Mouse (Mus musculus) heart, embryonic 13.5 days (tissue): Measurements from ENCODE around the gene Peli3. TPM values are rescaled to one million over a fixed set of nuclear protein-coding genes. Genes with fewer than 3 reads are reported as not detected.

Experiments used
- ATAC-seq: fragments of 200-750 bp; cut with Nextera tagmentation; 2 replicates; pipeline ENCODE4 v1.8.0; 2017; ENCODE audit warnings: moderate TSS enrichment; ENCODE audit not compliant: insufficient number of reproducible peaks, low FRiP score, low TSS enrichment; ENCODE audit errors: extremely low read depth
- H3K27ac ChIP-seq: fragments of 300-500 bp; sonication (generic); replicated peaks from 2 replicates; pipeline ENCODE4 v1.5.1; 2015; ENCODE audit warnings: moderate library complexity, mild to moderate bottlenecking, inconsistent platforms
- H3K27me3 ChIP-seq: fragments of 300-500 bp; sonication (generic); replicated peaks from 2 replicates; pipeline ENCODE4 v1.6.1; 2015; ENCODE audit warnings: mild to moderate bottlenecking, inconsistent platforms
- H3K36me3 ChIP-seq: fragments of 300-500 bp; sonication (generic); 2 replicates; pipeline ENCODE4 v1.6.1; 2015; ENCODE audit warnings: mild to moderate bottlenecking, inconsistent platforms
- H3K4me1 ChIP-seq: fragments of 300-500 bp; sonication (generic); 2 replicates; pipeline ENCODE4 v1.6.1; 2015; ENCODE audit warnings: inconsistent platforms
- H3K4me2 ChIP-seq: fragments of 300-500 bp; sonication (generic); 2 replicates; pipeline ENCODE4 v1.6.1; 2015; ENCODE audit warnings: inconsistent platforms, mild to moderate bottlenecking, moderate library complexity
- H3K4me3 ChIP-seq: fragments of 300-500 bp; sonication (generic); 2 replicates; pipeline ENCODE4 v1.5.1; 2015; ENCODE audit warnings: moderate library complexity, mild to moderate bottlenecking, inconsistent platforms
- H3K9ac ChIP-seq: fragments of 300-500 bp; sonication (generic); 2 replicates; pipeline ENCODE4 v1.6.1; 2015; ENCODE audit warnings: inconsistent platforms, mild to moderate bottlenecking, moderate library complexity
- H3K9me3 ChIP-seq: fragments of 300-500 bp; sonication (generic); 2 replicates; pipeline ENCODE4 v1.6.1; 2016; ENCODE audit warnings: inconsistent platforms
- WGBS: fragments of 180-500 bp; shearing (Covaris S2); methylation state at CpG from one replicate; pipeline ENCODE4 v1.1.7; 2015; ENCODE audit warnings: mixed read lengths; 5-methylcytosine and 5-hydroxymethylcytosine counted together
- polyA plus RNA-seq: library from polyadenylated mRNA; unstranded; fragments of >200 nt; fragmentation: Nextera tagmentation; extraction: Ambion mirVana; gene quantifications from 2 replicates; pipeline ENCODE4 v1.2.1, GENCODE M21; 2015

Peli3 gene
- polyA plus RNA-seq, 1 experiment from 2014 or later, result 1.0 TPM

GRCm38 (mm10) chr19:4905979-4906794 is 36.7 kb downstream of the Peli3 start, which contains the start of gene Bbs1:
Gene Bbs1 (minus strand): TSS chr19:4906628.
- WGBS, result 10% methylated on average over 31 of the region's 31 CpGs
- peak within 1 kb of the TSS; percentile 78 for H3K4me3 ChIP-seq
- no peak within 1 kb of the TSS for H3K27ac ChIP-seq
- H3K27me3 ChIP-seq, result no peaks in the 10 kb centered on the region
- H3K4me2 ChIP-seq, result peak within 1 kb of the TSS; percentile 81
- peaks cover 6% of the 10 kb centered on the region for H3K4me1 ChIP-seq
- H3K9me3 ChIP-seq, result no peaks in the 10 kb centered on the region
- H3K9ac ChIP-seq, result peak within 1 kb of the TSS; percentile 80
- peaks cover 47% of the 10 kb centered on the region for H3K36me3 ChIP-seq
- ATAC-seq, result no peak

GRCm38 (mm10) chr19:4899888-4900287 is 43.0 kb downstream of the Peli3 start:
- H3K36me3 ChIP-seq, result peaks cover 6% of the 10 kb centered on the region; the same call in 1 of the 2 replicates
- no peaks in the 10 kb centered on the region for H3K4me1 ChIP-seq
- H3K27ac ChIP-seq, result no peak overlapping the region
- no peak overlapping the region for H3K9ac ChIP-seq
- H3K4me3 ChIP-seq, result no peak overlapping the region
- no peak for ATAC-seq
- peaks cover 7% of the 10 kb centered on the region; the same call in 1 of the 2 replicates for H3K27me3 ChIP-seq
- H3K4me2 ChIP-seq, result no peak overlapping the region
- H3K9me3 ChIP-seq, result no peaks in the 10 kb centered on the region
- WGBS, result 65% methylated on average over 3 of the region's 3 CpGs

GRCm38 (mm10) chr19:4898972-4899371 is 44.0 kb downstream of the Peli3 start:
- no peak for ATAC-seq
- no peak overlapping the region for H3K4me2 ChIP-seq
- H3K36me3 ChIP-seq, result peaks cover 6% of the 10 kb centered on the region; the same call in 1 of the 2 replicates
- no peak overlapping the region for H3K9ac ChIP-seq
- WGBS, result 53% methylated on average over 9 of the region's 9 CpGs
- H3K4me1 ChIP-seq, result no peaks in the 10 kb centered on the region
- no peak overlapping the region for H3K4me3 ChIP-seq
- H3K9me3 ChIP-seq, result no peaks in the 10 kb centered on the region
- no peak overlapping the region for H3K27ac ChIP-seq
- H3K27me3 ChIP-seq, result peaks cover 7% of the 10 kb centered on the region; the same call in 1 of the 2 replicates

GRCm38 (mm10) chr19:4896780-4897520 is 46.0 kb downstream of the Peli3 start:
- H3K27ac ChIP-seq, result no peak overlapping the region
- 50% methylated on average over 21 of the region's 21 CpGs for WGBS
- H3K4me2 ChIP-seq, result peak overlapping the region; percentile 38
- H3K4me3 ChIP-seq, result no peak overlapping the region
- no peak for ATAC-seq
- no peaks in the 10 kb centered on the region for H3K36me3 ChIP-seq
- H3K9ac ChIP-seq, result 0 out of 2 replicates have a peak overlapping the region, but pooled peaks have one; percentile 50
- H3K4me1 ChIP-seq, result no peaks in the 10 kb centered on the region
- no peaks in the 10 kb centered on the region for H3K9me3 ChIP-seq
- H3K27me3 ChIP-seq, result peaks cover 16% of the 10 kb centered on the region; the same call in 1 of the 2 replicates

- no peak for ATAC-seq
- no peak overlapping the region for H3K9ac ChIP-seq
- no peaks in the 10 kb centered on the region; the same call in 1 of the 2 replicates for H3K4me1 ChIP-seq
- no peaks in the 10 kb centered on the region for H3K9me3 ChIP-seq
- H3K27me3 ChIP-seq, result peaks cover 37% of the 10 kb centered on the region
- WGBS, result 64% methylated on average over 3 of the region's 3 CpGs
- H3K4me3 ChIP-seq, result no peak overlapping the region
- H3K27ac ChIP-seq, result no peak overlapping the region
- H3K4me2 ChIP-seq, result no peak overlapping the region
- H3K36me3 ChIP-seq, result no peaks in the 10 kb centered on the region
These were observed 51.1 kb downstream of the Peli3 start for GRCm38 (mm10) chr19:4891798-4892197.

- H3K27ac ChIP-seq, result no peak overlapping the region
- H3K4me1 ChIP-seq, result no peaks in the 10 kb centered on the region; the same call in 1 of the 2 replicates
- WGBS, result 53% methylated on average over 10 of the region's 10 CpGs
- H3K27me3 ChIP-seq, result peaks cover 30% of the 10 kb centered on the region
- H3K9ac ChIP-seq, result no peak overlapping the region
- H3K4me3 ChIP-seq, result no peak overlapping the region
- no peak overlapping the region for H3K4me2 ChIP-seq
- no peak for ATAC-seq
- no peaks in the 10 kb centered on the region for H3K36me3 ChIP-seq
- no peaks in the 10 kb centered on the region for H3K9me3 ChIP-seq
These were observed 53.1 kb downstream of the Peli3 start for GRCm38 (mm10) chr19:4889791-4890190.

GRCm38 (mm10) chr19:4883961-4884360 is 59.0 kb downstream of the Peli3 start:
- Histone ChIP-seq H3K4me2 (no peak overlapping the region), H3K27me3 (0 out of 2 replicates have a peak, but pooled peaks cover under 1% of the 10 kb centered on the region), H3K27ac (no peak overlapping the region), H3K4me3 (no peak overlapping the region), H3K36me3 (peaks cover 14% of the 10 kb centered on the region), H3K4me1 (peaks cover 5% of the 10 kb centered on the region), H3K9ac (no peak overlapping the region), H3K9me3 (no peaks in the 10 kb centered on the region)
- no peak for ATAC-seq
- WGBS, result 69% methylated on average over 4 of the region's 4 CpGs

Other genes with a start within 250 kb of the Peli3 start
- 1.4 and 1.6 TPM in 2 replicates for gene Gm960, start 244.5 kb downstream of the Peli3 start, polyA plus RNA-seq
- 0.16 and 0.33 TPM in 2 replicates for gene Sptbn2, start 232.0 kb downstream of the Peli3 start, polyA plus RNA-seq
- 36.1 and 40.6 TPM in 2 replicates for gene Rbm4b, start 186.6 kb downstream of the Peli3 start, polyA plus RNA-seq
- 45.5 and 50.8 TPM in 2 replicates for gene Rbm4, start 149.2 kb downstream of the Peli3 start, polyA plus RNA-seq
- gene Gm21992, start 131.5 kb downstream of the Peli3 start, polyA plus RNA-seq, result 21.5 and 26.8 TPM in 2 replicates
- 48.4 and 48.6 TPM in 2 replicates for gene Rbm14, start 131.5 kb downstream of the Peli3 start, polyA plus RNA-seq
- gene Ccs, start 103.8 kb downstream of the Peli3 start, polyA plus RNA-seq, result 40.7 and 44.1 TPM in 2 replicates
- gene Ccdc87, start 103.8 kb downstream of the Peli3 start, polyA plus RNA-seq, result 0.04 TPM in 1 of 2 replicates, not detected in the other
- gene Ctsf, start 88.0 kb downstream of the Peli3 start, polyA plus RNA-seq, result 40.5 and 42.2 TPM in 2 replicates
- gene Actn3, start 65.2 kb downstream of the Peli3 start, polyA plus RNA-seq, result 2.8 and 3.9 TPM in 2 replicates
- 8.4 and 8.6 TPM in 2 replicates for gene Zdhhc24, start 64.5 kb downstream of the Peli3 start, polyA plus RNA-seq
- 2.2 and 2.5 TPM in 2 replicates for gene Bbs1, start 36.5 kb downstream of the Peli3 start, polyA plus RNA-seq
- 84.6 and 84.7 TPM in 2 replicates for gene Dpp3, start 14.8 kb downstream of the Peli3 start, polyA plus RNA-seq
- 85.2 and 101 TPM in 2 replicates for gene Mrpl11, start 19.0 kb upstream of the Peli3 start, polyA plus RNA-seq
- gene Npas4, start 47.2 kb upstream of the Peli3 start, polyA plus RNA-seq, result 0.09 TPM in 2 replicates
- 8.5 and 9.4 TPM in 2 replicates for gene Slc29a2, start 80.7 kb upstream of the Peli3 start, polyA plus RNA-seq
- gene B4gat1, start 95.7 kb upstream of the Peli3 start, polyA plus RNA-seq, result 41.4 and 49.5 TPM in 2 replicates
- 1.4 and 1.7 TPM in 2 replicates for gene AC124502.3, start 95.8 kb upstream of the Peli3 start, polyA plus RNA-seq
- 29.5 and 33.5 TPM in 2 replicates for gene Brms1, start 98.2 kb upstream of the Peli3 start, polyA plus RNA-seq
- gene Rin1, start 107.4 kb upstream of the Peli3 start, polyA plus RNA-seq, result 2.4 and 3.5 TPM in 2 replicates
- 17.7 and 23.6 TPM in 2 replicates for gene Cd248, start 125.0 kb upstream of the Peli3 start, polyA plus RNA-seq
- 3.5 and 4.8 TPM in 2 replicates for gene Tmem151a, start 142.4 kb upstream of the Peli3 start, polyA plus RNA-seq
- 84.3 and 94.6 TPM in 2 replicates for gene Yif1a, start 145.4 kb upstream of the Peli3 start, polyA plus RNA-seq
- 4.6 and 5.8 TPM in 2 replicates for gene Cnih2, start 155.4 kb upstream of the Peli3 start, polyA plus RNA-seq
- 220 TPM in 2 replicates for gene Rab1b, start 163.9 kb upstream of the Peli3 start, polyA plus RNA-seq
- gene Klc2, start 175.4 kb upstream of the Peli3 start, polyA plus RNA-seq, result 18.4 and 22.3 TPM in 2 replicates